Mouse (Mus musculus) limb, embryonic 14.5 days (tissue): ENCODE measurements around the gene Trio. TPM values are rescaled to one million over a fixed set of nuclear protein-coding genes. Genes with fewer than 3 reads are reported as not detected.
A peak's percentile ranks its signal among the peaks of the same experiment; 100 is the strongest.

Experiments
- ATAC-seq: fragments of 200-750 bp; cut with Nextera tagmentation; 2 replicates; pipeline ENCODE4 v1.8.0; 2017; ENCODE audit warnings: low read depth, moderate number of reproducible peaks, moderate TSS enrichment; ENCODE audit not compliant: low FRiP score
- DNase-seq: peaks from one replicate; pipeline ENCODE4 v3.0.0-alpha.2; 2015; ENCODE audit warnings: low spot score
- H3K27ac ChIP-seq: fragments of 300-500 bp; sonication (generic); replicated peaks from 2 replicates; pipeline ENCODE4 v1.5.1; 2014; ENCODE audit warnings: low read depth, mild to moderate bottlenecking, low read length, moderate library complexity, mixed read lengths
- H3K27me3 ChIP-seq: fragments of 300-500 bp; sonication (generic); 2 replicates; pipeline ENCODE4 v1.6.1; 2014; ENCODE audit warnings: low read length, mixed read lengths; ENCODE audit not compliant: control insufficient read depth, insufficient read depth
- H3K36me3 ChIP-seq: fragments of 300-500 bp; sonication (generic); 2 replicates; pipeline ENCODE4 v1.6.1; 2014; ENCODE audit warnings: mild to moderate bottlenecking, low read length, moderate library complexity, mixed read lengths; ENCODE audit not compliant: control insufficient read depth, insufficient read depth
- H3K4me1 ChIP-seq: fragments of 300-500 bp; sonication (generic); 2 replicates; pipeline ENCODE4 v1.6.1; 2014; ENCODE audit warnings: antibody characterized with exemption, low read length, mixed read lengths; ENCODE audit not compliant: control insufficient read depth, insufficient read depth
- H3K4me2 ChIP-seq: fragments of 300-500 bp; sonication (generic); replicated peaks from 2 replicates; pipeline ENCODE4 v1.6.1; 2014; ENCODE audit warnings: low read depth, mild to moderate bottlenecking, low read length, moderate library complexity; ENCODE audit not compliant: severe bottlenecking
- H3K4me3 ChIP-seq: fragments of 300-500 bp; sonication (generic); replicated peaks from 2 replicates; pipeline ENCODE4 v1.5.1; 2014; ENCODE audit warnings: low read length
- H3K9ac ChIP-seq: fragments of 300-500 bp; sonication (generic); 2 replicates; pipeline ENCODE4 v1.6.1; 2014; ENCODE audit warnings: mild to moderate bottlenecking, low read depth, low read length, moderate library complexity; ENCODE audit not compliant: severe bottlenecking
- H3K9me3 ChIP-seq: fragments of 300-500 bp; sonication (generic); 2 replicates; pipeline ENCODE4 v1.6.1; 2016; ENCODE audit warnings: low read length; ENCODE audit not compliant: control insufficient read depth
- POLR2A ChIP-seq: fragments of 200-500 bp; IDR thresholded peaks from 2 replicates; pipeline ENCODE4 v1.8.0; 2012; ENCODE audit warnings: inconsistent platforms, mild to moderate bottlenecking, moderate library complexity, borderline replicate concordance; ENCODE audit not compliant: insufficient read depth, insufficient read length; ENCODE audit errors: extremely low read depth
- WGBS: fragments of 180-500 bp; shearing (Covaris S2); extraction: QIAGEN DNeasy Blood & Tissue Kit; methylation state at CpG from one replicate; pipeline ENCODE4 v1.1.7; 2014; 5-methylcytosine and 5-hydroxymethylcytosine counted together
- polyA plus RNA-seq, 2 experiments: library from polyadenylated mRNA; depleted of rRNA in 1 of 2; stranded (reverse) in 1 of 2; unstranded in 1 of 2; fragments of >200 nt; fragmentation: Nextera tagmentation in 1 of 2; extraction: Ambion mirVana in 1 of 2; gene quantifications; 2 replicates each; pipeline versions ENCODE4 v1.2.1 to v1.2.3; 2012 to 2014

Gene Trio
- polyA plus RNA-seq (2012; rRNA removed) (230 and 262 TPM in 2 replicates), polyA plus RNA-seq (2014; fragmentation: Nextera tagmentation; extraction: Ambion mirVana) (78.7 and 86.7 TPM in 2 replicates)

DNA sequence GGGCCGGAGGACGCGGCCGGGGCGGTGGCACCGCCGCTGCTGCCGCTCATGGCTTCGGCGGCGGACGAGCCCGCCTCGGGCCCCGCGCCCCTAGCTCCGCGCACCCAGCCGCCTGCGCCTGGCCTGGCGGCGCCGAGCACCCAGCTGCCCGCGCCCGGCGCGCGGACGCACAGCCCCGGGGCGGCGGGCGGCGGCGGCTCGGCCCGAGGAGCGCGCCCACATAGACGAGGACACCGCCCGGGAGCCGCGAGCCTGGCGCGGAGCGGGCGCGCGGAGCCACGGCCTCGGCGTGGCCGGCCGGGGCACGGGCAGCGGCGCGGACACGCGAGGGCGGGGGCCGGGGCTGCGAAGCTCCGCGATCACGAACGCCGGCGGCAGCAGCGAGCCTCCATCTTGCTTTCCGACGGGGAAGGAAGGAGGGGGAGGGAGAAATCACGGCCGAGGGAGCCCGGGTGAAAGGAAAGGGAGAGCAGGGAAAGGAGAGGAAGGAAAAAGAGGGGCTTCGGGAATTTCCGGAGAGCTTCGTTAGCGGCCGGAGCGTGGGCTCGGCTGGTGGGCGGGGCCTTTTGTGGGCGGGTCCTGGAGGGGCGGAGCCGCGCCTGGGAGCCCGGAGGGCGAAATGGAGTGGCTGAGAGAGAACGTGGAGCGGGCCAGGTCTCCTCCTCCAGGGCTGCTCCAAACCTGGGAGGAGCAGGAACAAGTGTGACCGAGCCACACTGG, at the start of gene Trio:
Gene Trio (minus strand): TSS at position 402 of the 720 bp plus-strand sequence.
- 0 out of 2 replicates have a peak, but pooled peaks have one; percentile 25 for TF ChIP-seq POLR2A
- no peaks in the 10 kb centered on the region for H3K9me3 ChIP-seq
- WGBS, result 0% methylated on average over 49 of the region's 94 CpGs
- peak within 1 kb of the TSS; percentile 97 for H3K27ac ChIP-seq
- H3K4me3 ChIP-seq, result peak within 1 kb of the TSS; percentile 87
- peak within 1 kb of the TSS; percentile 92 for H3K9ac ChIP-seq
- H3K36me3 ChIP-seq, result no peaks in the 10 kb centered on the region
- peak within 1 kb of the TSS; percentile 87 for H3K4me2 ChIP-seq
- DNase-seq (peak; percentile 95), ATAC-seq (peak; percentile 94)
- H3K27me3 ChIP-seq, result no peaks in the 10 kb centered on the region
- peaks cover 21% of the 10 kb centered on the region for H3K4me1 ChIP-seq

DNA sequence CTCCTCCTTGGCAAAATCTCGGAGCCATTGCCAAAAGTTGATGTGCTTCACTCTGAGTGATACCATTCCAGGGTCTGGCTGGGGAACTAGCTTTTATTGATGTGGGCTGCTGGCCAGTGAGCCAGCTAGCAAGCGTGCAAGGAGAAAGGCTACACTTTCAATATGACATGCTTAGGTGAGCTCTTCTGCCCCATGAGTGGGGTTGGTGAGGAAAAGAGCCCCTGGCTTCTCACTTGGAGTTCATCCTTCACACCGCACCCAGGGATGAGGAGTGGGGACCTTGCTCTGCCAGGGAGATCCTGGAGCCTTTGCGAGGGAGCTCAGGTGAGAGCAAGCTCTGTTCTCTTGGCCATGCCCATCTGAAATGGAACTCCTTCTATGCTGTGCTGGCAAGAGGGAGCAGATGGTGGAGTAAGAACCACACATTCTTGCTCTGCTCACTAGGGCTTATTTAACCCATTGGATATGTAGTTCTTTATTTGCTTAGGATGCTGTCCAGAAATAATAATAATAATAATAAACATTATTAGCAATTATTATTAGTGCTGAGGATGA, 48.8 kb upstream of the Trio start:
- no peaks in the 10 kb centered on the region for H3K9me3 ChIP-seq
- H3K4me3 ChIP-seq, result no peak overlapping the region
- no peak overlapping the region for H3K4me2 ChIP-seq
- no peak overlapping the region for H3K9ac ChIP-seq
- H3K36me3 ChIP-seq, result no peaks in the 10 kb centered on the region
- no peaks in the 10 kb centered on the region for H3K27me3 ChIP-seq
- 76% methylated on average over 4 of the region's 4 CpGs for WGBS
- DNase-seq (no peak), ATAC-seq (no peak)
- peaks cover 3% of the 10 kb centered on the region; the same call in 1 of the 2 replicates for H3K4me1 ChIP-seq
- no peak for TF ChIP-seq POLR2A
- H3K27ac ChIP-seq, result no peak overlapping the region

DNA sequence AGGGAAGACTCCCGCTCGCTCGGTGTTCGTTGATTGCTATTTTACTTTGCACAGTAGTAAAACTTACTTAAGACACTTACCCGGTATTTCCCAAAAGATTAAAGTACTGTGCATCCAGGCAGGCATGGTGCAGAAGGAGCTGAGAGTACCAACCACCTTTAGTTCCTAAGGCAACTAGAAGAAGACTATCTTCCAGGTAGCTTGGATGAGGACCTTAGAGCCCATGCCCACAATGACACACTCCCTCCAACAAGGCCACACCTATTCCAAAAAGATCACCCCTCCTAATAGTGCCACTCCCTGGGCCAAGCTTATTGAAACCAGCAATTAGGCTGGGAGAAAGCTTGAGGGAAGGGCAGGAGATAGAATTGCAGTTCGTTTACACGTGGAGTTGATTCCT, 46.0 kb upstream of the Trio start:
- Histone ChIP-seq H3K4me1 (peaks cover 3% of the 10 kb centered on the region; the same call in 1 of the 2 replicates), H3K27ac (no peak overlapping the region), H3K4me2 (0 out of 2 replicates have a peak overlapping the region, but pooled peaks have one; percentile 23), H3K4me3 (no peak overlapping the region), H3K9ac (no peak overlapping the region), H3K27me3 (no peaks in the 10 kb centered on the region), H3K36me3 (no peaks in the 10 kb centered on the region), H3K9me3 (no peaks in the 10 kb centered on the region)
- no peak for TF ChIP-seq POLR2A
- WGBS, result 45% methylated on average over 7 of the region's 7 CpGs
- DNase-seq (no peak), ATAC-seq (no peak)

DNA sequence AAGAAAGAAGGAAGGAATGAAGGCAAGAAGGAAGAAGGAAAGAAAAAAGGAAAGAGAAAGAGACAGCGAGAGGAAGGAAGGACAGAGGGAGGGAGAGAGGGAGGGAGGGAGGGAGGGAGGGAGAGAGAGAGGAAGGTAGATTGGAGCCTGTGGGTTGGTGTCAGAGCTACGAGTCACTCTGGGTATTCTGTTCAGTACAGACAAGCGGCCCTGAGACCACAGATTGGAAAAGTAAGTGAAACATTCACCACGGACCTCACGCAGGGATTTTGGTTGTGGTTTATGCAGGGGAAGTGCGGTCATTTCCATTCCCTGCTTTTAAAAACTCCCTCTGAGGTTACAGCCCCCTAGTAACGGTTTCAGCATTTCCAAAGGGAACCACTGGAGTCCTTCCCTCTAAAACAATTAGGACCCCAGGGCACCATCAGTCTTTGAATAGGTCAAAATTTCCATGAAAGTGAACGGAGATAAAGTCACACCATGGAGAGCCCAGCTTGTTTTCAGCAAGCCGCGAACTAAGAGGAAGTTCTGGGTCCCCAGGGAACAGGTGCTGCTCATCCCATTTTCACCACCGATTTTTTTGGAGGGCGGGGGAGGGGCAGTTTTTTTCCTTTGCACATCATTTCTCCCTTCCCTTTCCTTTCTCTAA, 45.2 kb upstream of the Trio start:
- H3K4me2 ChIP-seq, result peak overlapping the region; percentile 23; the same call in 1 of the 2 replicates
- 6% methylated on average over 12 of the region's 12 CpGs for WGBS

DNA sequence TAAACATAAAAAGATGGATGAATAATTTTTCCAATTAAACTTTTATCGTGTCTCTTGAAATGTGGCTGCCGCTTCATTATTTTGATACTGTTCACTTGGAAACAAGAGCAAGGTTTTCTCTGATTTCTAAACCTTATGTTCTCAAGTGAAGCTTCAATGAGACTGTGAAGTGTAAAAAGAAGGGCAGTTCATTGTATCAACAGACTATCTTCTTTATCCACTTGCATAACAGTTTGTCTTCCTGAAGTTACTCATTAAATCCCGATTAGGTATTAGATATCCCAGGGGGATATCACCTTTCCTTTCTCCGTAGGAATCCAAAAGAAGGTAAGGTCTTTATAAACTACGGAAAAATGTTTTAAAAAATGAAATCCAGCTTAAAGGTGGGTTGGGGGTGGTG, 44.6 kb upstream of the Trio start:
- DNase-seq, result no peak
- Histone ChIP-seq H3K4me3 (no peak overlapping the region), H3K27me3 (no peaks in the 10 kb centered on the region), H3K27ac (no peak overlapping the region), H3K36me3 (no peaks in the 10 kb centered on the region), H3K9me3 (no peaks in the 10 kb centered on the region), H3K4me2 (no peak overlapping the region), H3K4me1 (peaks cover 3% of the 10 kb centered on the region; the same call in 1 of the 2 replicates), H3K9ac (no peak overlapping the region)
- no peak for TF ChIP-seq POLR2A
- no peak for ATAC-seq
- WGBS, result 60% methylated on average over 5 of the region's 5 CpGs

More for the DNA sequence above, 45.2 kb upstream of the Trio start:
- H3K9ac ChIP-seq, result no peak overlapping the region
- no peak overlapping the region for H3K27ac ChIP-seq
- no peak overlapping the region for H3K4me3 ChIP-seq
- H3K9me3 ChIP-seq, result no peaks in the 10 kb centered on the region
- peaks cover 3% of the 10 kb centered on the region; the same call in 1 of the 2 replicates for H3K4me1 ChIP-seq
- no peak for TF ChIP-seq POLR2A
- no peaks in the 10 kb centered on the region for H3K36me3 ChIP-seq
- ATAC-seq (no peak), DNase-seq (no peak)
- no peaks in the 10 kb centered on the region for H3K27me3 ChIP-seq
